Comparison of ENCODE assay signal across 12 mouse cellular contexts in genomic region chr4:101244257-101245011, GRCm38 (mm10). TPM values are rescaled to one million over a fixed set of nuclear protein-coding genes. Genes with fewer than 3 reads are reported as not detected.
DNase-seq lines count a peak whose midpoint lies in the region; ATAC-seq and TF ChIP-seq lines count a peak whose summit lies in the region.
"Had no signal": no experiment of that assay in that cellular context is flagged by ENCODE, and none has a peak within 500 bp of the region (broad histone marks: within the 10 kb centered on the region; RNA-seq: fewer than 3 reads in every experiment).

No protein-coding gene starts in this region.

- no peaks in the 10 kb centered on the region for H3K9me3 ChIP-seq in liver, embryonic 15.5 days (replicated peaks)
- H3K9me3 ChIP-seq: midbrain, embryonic 12.5 days had no signal

- no peak for TF ChIP-seq CTCF in spleen, adult 2 months (IDR thresholded peaks at IDR 0.05; ENCODE audit: extremely low read depth, insufficient read depth, insufficient read length, insufficient replicate concordance)

- DNase-seq in frontal cortex, postnatal 36 days (ENCODE audit: low spot score in 2 of 2), result peak; percentile 30 to 37
- DNase-seq in frontal cortex, postnatal 14 days (ENCODE audit: low spot score in 2 of 2), result no peak
- DNase-seq in spleen, adult 2 months (ENCODE audit: low read depth in 1 of 2, low spot score in 2 of 2), result no peak
- no peak for DNase-seq in spleen, postnatal 10 days (ENCODE audit: low spot score in 2 of 2)
- DNase-seq in telencephalon, adult 2 months (ENCODE audit: low read depth, low spot score), result peak; percentile 39
- DNase-seq in lung, postnatal 4 days, result no peak
- DNase-seq in spleen, adult 18-20 months, result no peak
- DNase-seq: heart, postnatal 4 days; retina, postnatal 1 day had no signal

- no peak overlapping the region for H3K4me2 ChIP-seq in liver, embryonic 15.5 days
- H3K4me2 ChIP-seq: midbrain, embryonic 12.5 days had no signal

- no peak for TF ChIP-seq POLR2A in spleen, adult 2 months (IDR thresholded peaks at IDR 0.05; ENCODE audit: low read depth, low read length)

- ATAC-seq in liver, embryonic 15.5 days (ENCODE audit: insufficient read depth), result no peak
- ATAC-seq: forebrain, embryonic 16.5 days had no signal

- H3K4me1 ChIP-seq in spleen, adult 2 months (ENCODE audit: control insufficient read depth, insufficient read depth, insufficient read length), result peaks cover 32% of the 10 kb centered on the region
- H3K4me1 ChIP-seq in liver, embryonic 15.5 days (replicated peaks), result peaks cover 65% of the 10 kb centered on the region

- peak overlapping the region; percentile 27; the same call in 1 of the 2 replicates for H3K9ac ChIP-seq in liver, embryonic 15.5 days
- H3K9ac ChIP-seq: midbrain, embryonic 12.5 days had no signal

- 12% methylated on average over 6 of the region's 6 CpGs for WGBS in spleen, adult 2 months
- WGBS in liver, embryonic 15.5 days (ENCODE audit: insufficient replicate concordance), result 37% methylated on average over 6 of the region's 6 CpGs

- no peaks in the 10 kb centered on the region for H3K27me3 ChIP-seq in spleen, adult 2 months (ENCODE audit: control insufficient read depth, insufficient read depth, low read length)
- no peaks in the 10 kb centered on the region for H3K27me3 ChIP-seq in liver, embryonic 15.5 days
- H3K27me3 ChIP-seq: midbrain, embryonic 12.5 days had no signal

- peak overlapping the region; percentile 82 for H3K27ac ChIP-seq in spleen, adult 2 months (ENCODE audit: insufficient read depth, low read length)
- peak overlapping the region; percentile 53; the same call in 1 of the 2 replicates for H3K27ac ChIP-seq in liver, embryonic 15.5 days (replicated peaks)
- H3K27ac ChIP-seq: midbrain, embryonic 12.5 days had no signal

- peak overlapping the region; percentile 28; the same call in 1 of the 2 replicates for H3K4me3 ChIP-seq in spleen, adult 2 months (ENCODE audit: extremely low read depth, insufficient read depth, insufficient read length)
- H3K4me3 ChIP-seq in liver, embryonic 15.5 days (replicated peaks), result no peak overlapping the region
- H3K4me3 ChIP-seq: midbrain, embryonic 12.5 days had no signal

- peaks cover 3% of the 10 kb centered on the region; the same call in 1 of the 2 replicates for H3K36me3 ChIP-seq in spleen, adult 2 months (ENCODE audit: control insufficient read depth, insufficient read depth, low read length)
- H3K36me3 ChIP-seq in liver, embryonic 15.5 days (replicated peaks), result no peaks in the 10 kb centered on the region
- H3K36me3 ChIP-seq: midbrain, embryonic 12.5 days had no signal

RNA-seq across cellular contexts. Expression of gene Jak1, which starts 20.6 kb away (rescaled TPM):
- 63.9 and 69.0 TPM in 2 replicates for polyA plus RNA-seq in spleen, adult 2 months (2012; rRNA removed)
- 42.4 and 44.7 TPM in 2 replicates for polyA plus RNA-seq in liver, embryonic 15.5 days (2015; fragmentation: Nextera tagmentation; extraction: Ambion mirVana)

Comparison
In these comparisons a context has a peak if more than half of its experiments do, and no peak if none do; other contexts are left out.
1. DNase-seq: peak in frontal cortex, postnatal 36 days (2 of 2) and telencephalon, adult 2 months (single experiment); none in frontal cortex, postnatal 14 days (0 of 2), spleen, adult 2 months (0 of 2), spleen, postnatal 10 days (0 of 2), lung, postnatal 4 days (0 of 2) and spleen, adult 18-20 months (0 of 2).